Mouse (Mus musculus) common myeloid progenitor, adult 5-6 weeks (primary cell): ENCODE results near the gene 1700040F15Rik. TPM values are rescaled to one million over a fixed set of nuclear protein-coding genes. Genes with fewer than 3 reads are reported as not detected.
"Not testable (repeated sequence)": the region's sequence is repeated elsewhere in the genome, so short reads cannot be mapped to it uniquely, and the experiment has no call there.

Experiments used
- ATAC-seq: replicated peaks from 2 replicates; pipeline ENCODE4 v1.8.0; 2016; ENCODE audit warnings: low read depth, mild to moderate bottlenecking, moderate TSS enrichment, inconsistent platforms; ENCODE audit not compliant: poor library complexity, severe bottlenecking
- total RNA-seq: library from RNA; stranded (forward); fragments of 200-1000, 187-1606 nt; gene quantifications from 2 replicates; pipeline ENCODE4 v1.2.3, GENCODE M21; 2017

Gene 1700040F15Rik
- not detected in 2 replicates for total RNA-seq

DNA sequence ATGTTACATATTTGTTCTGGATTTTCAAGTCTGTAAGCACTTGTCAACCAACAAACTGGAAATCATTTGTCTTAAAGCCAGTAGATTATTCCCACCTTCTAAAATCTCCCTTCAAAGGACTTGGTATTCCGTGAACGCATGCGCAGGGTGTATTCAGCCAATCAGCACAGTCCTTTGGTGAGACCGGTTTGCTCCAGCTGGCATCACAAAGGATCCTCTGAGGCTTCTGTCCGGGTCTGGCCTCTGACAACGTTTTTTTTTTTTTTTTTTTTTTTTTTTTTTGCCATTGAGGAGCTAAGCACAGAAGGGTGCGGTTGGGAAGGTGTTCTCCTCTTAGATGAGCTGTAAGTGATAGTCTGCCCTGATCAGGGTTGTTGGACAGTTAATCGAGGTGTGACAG lies at the start of gene 1700040F15Rik:
TSS of gene 1700040F15Rik (plus strand) at position 301 of the 400 bp plus-strand sequence.
- ATAC-seq, result not testable (repeated sequence)
